Mouse (Mus musculus) brain, embryonic 14.5 days (tissue): ENCODE measurements around the gene Srrm3.

Experiments used
- CTCF ChIP-seq: fragments of 200-500 bp; IDR thresholded peaks from 2 replicates; pipeline ENCODE4 v1.5.1; 2012; ENCODE audit warnings: inconsistent platforms, mild to moderate bottlenecking, moderate library complexity, borderline replicate concordance; ENCODE audit not compliant: insufficient read depth, insufficient read length; ENCODE audit errors: extremely low read depth
- POLR2A ChIP-seq: fragments of 200-500 bp; IDR thresholded peaks from 2 replicates; pipeline ENCODE4 v1.6.1; 2012; ENCODE audit warnings: mild to moderate bottlenecking, inconsistent platforms, borderline replicate concordance; ENCODE audit not compliant: poor library complexity, insufficient read depth, insufficient read length, severe bottlenecking; ENCODE audit errors: extremely low read depth

DNA sequence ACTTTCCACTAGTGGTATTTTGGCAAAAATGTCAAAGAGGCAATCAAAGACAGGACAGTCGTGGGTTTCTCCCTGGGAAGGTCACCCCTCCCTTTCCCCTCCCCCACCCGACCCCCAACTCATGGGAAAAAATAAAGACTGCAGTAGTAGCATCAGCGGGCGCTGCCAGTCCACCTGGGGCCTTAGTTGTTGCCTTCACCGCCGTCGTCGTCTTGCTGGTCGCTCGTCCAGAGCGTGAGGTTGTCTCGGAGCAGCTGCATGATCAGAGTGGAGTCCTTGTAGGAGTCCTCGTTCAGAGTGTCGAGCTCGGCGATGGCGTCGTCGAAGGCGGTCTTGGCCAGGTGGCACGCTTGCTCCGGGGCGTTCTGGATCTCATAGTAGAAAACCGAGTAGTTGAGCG, 104.1 kb downstream of the Srrm3 start:
- TF ChIP-seq CTCF, result no peak
- TF ChIP-seq POLR2A, result no peak
